ENCODE assay signal across 15 mouse cellular contexts in genomic region chr5:31589711-31590319, GRCm38 (mm10). TPM values are rescaled to one million over a fixed set of nuclear protein-coding genes. Genes with fewer than 3 reads are reported as not detected.
DNase-seq lines count a peak whose midpoint lies in the region; ATAC-seq and TF ChIP-seq lines count a peak whose summit lies in the region.
"Had no signal": no experiment of that assay in that cellular context is flagged by ENCODE, and none has a peak within 500 bp of the region (broad histone marks: within the 10 kb centered on the region; RNA-seq: fewer than 3 reads in every experiment).

No protein-coding gene starts in this region.

- H3K4me1 ChIP-seq in forebrain, embryonic 13.5 days, result no peaks in the 10 kb centered on the region
- H3K4me1 ChIP-seq in forebrain, embryonic 10.5 days, result peaks cover 21% of the 10 kb centered on the region
- H3K4me1 ChIP-seq in embryonic facial prominence, embryonic 10.5 days, result peaks cover 28% of the 10 kb centered on the region
- peaks cover 9% of the 10 kb centered on the region; the same call in 1 of the 2 replicates for H3K4me1 ChIP-seq in neural tube, embryonic 15.5 days

- ATAC-seq in forebrain, embryonic 13.5 days, result peak; percentile 50; the same call in 1 of the 2 replicates
- ATAC-seq in neural tube, embryonic 15.5 days (ENCODE audit: low FRiP score), result no peak; the same call in 1 of the 2 replicates
- no peak for ATAC-seq in erythroid progenitor cell, adult 5-6 weeks (replicated peaks; ENCODE audit: low FRiP score, poor library complexity, severe bottlenecking)

- TF ChIP-seq CTCF in layer of hippocampus, adult 2 months (conservative IDR thresholded peaks at IDR 0.05), result no peak

- DNase-seq in forebrain, embryonic 10.5 days (ENCODE audit: extremely low spot score, low spot score), result no peak
- DNase-seq in layer of hippocampus, adult 2 months (ENCODE audit: low spot score in 2 of 2), result peak; percentile 42 to 52
- no peak for DNase-seq in layer of hippocampus, postnatal 25 days (ENCODE audit: extremely low spot score in 1 of 2, low spot score in 1 of 2)
- peak; percentile 56 for DNase-seq in embryonic facial prominence, embryonic 10.5 days (ENCODE audit: low spot score)
- no peak for DNase-seq in thymus, postnatal 36 days
- DNase-seq: B cell, adult 2 months; cerebellum, adult 2 months; heart, postnatal 4 days; spleen, adult 18-20 months had no signal

- no peaks in the 10 kb centered on the region for H3K36me3 ChIP-seq in forebrain, embryonic 13.5 days (ENCODE audit: poor library complexity, severe bottlenecking)
- H3K36me3 ChIP-seq in forebrain, embryonic 10.5 days (replicated peaks), result no peaks in the 10 kb centered on the region
- H3K36me3 ChIP-seq in embryonic facial prominence, embryonic 10.5 days (replicated peaks), result no peaks in the 10 kb centered on the region
- no peaks in the 10 kb centered on the region for H3K36me3 ChIP-seq in neural tube, embryonic 15.5 days

- no peak overlapping the region for H3K4me3 ChIP-seq in forebrain, embryonic 13.5 days
- no peak overlapping the region for H3K4me3 ChIP-seq in forebrain, embryonic 10.5 days
- no peak overlapping the region for H3K4me3 ChIP-seq in layer of hippocampus, adult 2 months
- H3K4me3 ChIP-seq in embryonic facial prominence, embryonic 10.5 days, result no peak overlapping the region
- H3K4me3 ChIP-seq in neural tube, embryonic 15.5 days (replicated peaks), result no peak overlapping the region
- H3K4me3 ChIP-seq: erythroblast, embryonic 14.5 days; myocyte had no signal

- H3K27me3 ChIP-seq in forebrain, embryonic 13.5 days, result no peaks in the 10 kb centered on the region
- no peaks in the 10 kb centered on the region for H3K27me3 ChIP-seq in forebrain, embryonic 10.5 days (ENCODE audit: poor library complexity, severe bottlenecking)
- H3K27me3 ChIP-seq in embryonic facial prominence, embryonic 10.5 days (replicated peaks; ENCODE audit: low read depth, poor library complexity, severe bottlenecking), result no peaks in the 10 kb centered on the region
- H3K27me3 ChIP-seq in neural tube, embryonic 15.5 days (replicated peaks), result no peaks in the 10 kb centered on the region

- H3K4me2 ChIP-seq in forebrain, embryonic 13.5 days, result no peak overlapping the region
- H3K4me2 ChIP-seq in neural tube, embryonic 15.5 days, result peak overlapping the region; percentile 19; the same call in 1 of the 2 replicates

- no peak overlapping the region for H3K9ac ChIP-seq in forebrain, embryonic 13.5 days
- H3K9ac ChIP-seq in neural tube, embryonic 15.5 days (replicated peaks), result no peak overlapping the region
- H3K9ac ChIP-seq: liver, embryonic 14.5 days had no signal

- no peak overlapping the region for H3K27ac ChIP-seq in forebrain, embryonic 13.5 days
- no peak overlapping the region for H3K27ac ChIP-seq in forebrain, embryonic 10.5 days
- peak overlapping the region; percentile 28; the same call in 1 of the 2 replicates for H3K27ac ChIP-seq in layer of hippocampus, adult 2 months
- peak overlapping the region; percentile 60; the same call in 1 of the 2 replicates for H3K27ac ChIP-seq in embryonic facial prominence, embryonic 10.5 days (replicated peaks)
- H3K27ac ChIP-seq in neural tube, embryonic 15.5 days (replicated peaks), result no peak overlapping the region
- H3K27ac ChIP-seq: liver, embryonic 14.5 days had no signal

- WGBS in forebrain, embryonic 13.5 days, result 61% methylated on average over 14 of the region's 14 CpGs
- WGBS in forebrain, embryonic 10.5 days, result 85% methylated on average over 14 of the region's 14 CpGs
- WGBS in embryonic facial prominence, embryonic 10.5 days, result 67% methylated on average over 14 of the region's 14 CpGs
- WGBS in neural tube, embryonic 15.5 days, result 50% methylated on average over 14 of the region's 14 CpGs

- no peaks in the 10 kb centered on the region for H3K9me3 ChIP-seq in forebrain, embryonic 13.5 days (replicated peaks)
- peaks cover 6% of the 10 kb centered on the region; the same call in 1 of the 2 replicates for H3K9me3 ChIP-seq in forebrain, embryonic 10.5 days
- H3K9me3 ChIP-seq in embryonic facial prominence, embryonic 10.5 days, result no peaks in the 10 kb centered on the region
- no peaks in the 10 kb centered on the region for H3K9me3 ChIP-seq in neural tube, embryonic 15.5 days (replicated peaks)

RNA-seq across cellular contexts. Expression of gene Mrpl33, which starts 6.9 kb away (rescaled TPM):
- 239 and 254 TPM in 2 replicates for polyA plus RNA-seq in forebrain, embryonic 13.5 days (2015; fragmentation: Nextera tagmentation; extraction: Ambion mirVana)
- polyA plus RNA-seq in forebrain, embryonic 10.5 days (2016; fragmentation: Nextera tagmentation; extraction: Ambion mirVana), result 238 and 242 TPM in 2 replicates
- 10 to 100 TPM; 82.1 to 99.8 TPM for total RNA-seq in layer of hippocampus, adult 2 months (2021)
- total RNA-seq in layer of hippocampus, postnatal 25 days (2021), result 100 to 1,000 TPM in 1 of 2 experiments, 10 to 100 TPM in 1; 92.2 to 110 TPM
- 237 and 243 TPM in 2 replicates for polyA plus RNA-seq in embryonic facial prominence, embryonic 10.5 days (2016; fragmentation: Nextera tagmentation; extraction: Ambion mirVana)
- polyA plus RNA-seq in neural tube, embryonic 15.5 days (2015; fragmentation: Nextera tagmentation; extraction: Ambion mirVana), result 227 and 235 TPM in 2 replicates
- 109 and 117 TPM in 2 replicates for total RNA-seq in erythroid progenitor cell, adult 5-6 weeks (2015; ENCODE audit: low replicate concordance)
- total RNA-seq in erythroid progenitor cell, adult 5-6 weeks (2017; ENCODE audit: low replicate concordance), result 34.1 and 76.0 TPM in 2 replicates

Comparison
In these comparisons a context has a peak if more than half of its experiments do, and no peak if none do; other contexts are left out.
1. DNase-seq: peak in layer of hippocampus, adult 2 months (2 of 2) and embryonic facial prominence, embryonic 10.5 days (single experiment); none in forebrain, embryonic 10.5 days (single experiment), layer of hippocampus, postnatal 25 days (0 of 2) and thymus, postnatal 36 days (0 of 2).
2. H3K27ac ChIP-seq: peak in layer of hippocampus, adult 2 months (single experiment) and embryonic facial prominence, embryonic 10.5 days (single experiment); none in forebrain, embryonic 13.5 days (single experiment), forebrain, embryonic 10.5 days (single experiment) and neural tube, embryonic 15.5 days (single experiment).